Mouse (Mus musculus) liver, postnatal 0 days (tissue): Measurements from ENCODE around the gene Cacna1i.

Experiments
- CTCF ChIP-seq: sonication (generic); IDR thresholded peaks from 2 replicates; pipeline ENCODE4 v1.5.1; 2016; ENCODE audit warnings: antibody characterized with exemption, low read depth
- EP300 ChIP-seq: IDR thresholded peaks from 2 replicates; pipeline ENCODE4 v1.6.1; 2016; ENCODE audit warnings: antibody characterized with exemption, low read depth, mild to moderate bottlenecking

GRCm38 (mm10) chr15:80399451-80399850, 112.4 kb downstream of the Cacna1i start:
- TF ChIP-seq CTCF = no peak
- TF ChIP-seq EP300 = no peak
